Mouse (Mus musculus): Measurements from ENCODE around the gene Mipep.

The Mipep gene

GRCm38 (mm10) chr14:60805871-60806270 is 21.5 kb downstream of the Mipep start:
- DNase-seq: no peak

GRCm38 (mm10) chr14:60806891-60807344 is 22.5 kb downstream of the Mipep start:
- no peak for DNase-seq

GRCm38 (mm10) chr14:60809881-60810280 is 25.5 kb downstream of the Mipep start:
- no peak for DNase-seq

- DNase-seq: no peak
Observed at GRCm38 (mm10) chr14:60811547-60811946, 27.2 kb downstream of the Mipep start.

- no peak for DNase-seq
Observed at GRCm38 (mm10) chr14:60815098-60815497, 30.7 kb downstream of the Mipep start.

GRCm38 (mm10) chr14:60818045-60818444 is 33.7 kb downstream of the Mipep start:
- no peak for DNase-seq

GRCm38 (mm10) chr14:60830096-60830495 is 45.7 kb downstream of the Mipep start:
- DNase-seq: no peak

- DNase-seq: no peak
Observed at GRCm38 (mm10) chr14:60836709-60837108, 52.3 kb downstream of the Mipep start.

- no peak for DNase-seq
Observed at GRCm38 (mm10) chr14:60839654-60840053, 55.3 kb downstream of the Mipep start.

- no peak for DNase-seq
Observed at GRCm38 (mm10) chr14:60841977-60842659, 57.7 kb downstream of the Mipep start.

GRCm38 (mm10) chr14:60843596-60843995 is 59.2 kb downstream of the Mipep start:
- DNase-seq: no peak

- no peak for DNase-seq
Observed at GRCm38 (mm10) chr14:60845261-60846045, 61.1 kb downstream of the Mipep start.

GRCm38 (mm10) chr14:60846174-60846573 is 61.8 kb downstream of the Mipep start:
- DNase-seq: no peak

GRCm38 (mm10) chr14:60848194-60848593 is 63.8 kb downstream of the Mipep start:
- peak; percentile 21 for DNase-seq

GRCm38 (mm10) chr14:60850101-60850500 is 65.7 kb downstream of the Mipep start:
- peak; percentile 10 for DNase-seq

- DNase-seq: no peak
Observed at GRCm38 (mm10) chr14:60851632-60852031, 67.3 kb downstream of the Mipep start.

- no peak for DNase-seq
Observed at GRCm38 (mm10) chr14:60856199-60856912, 72.0 kb downstream of the Mipep start.

GRCm38 (mm10) chr14:60856913-60857300 is 72.5 kb downstream of the Mipep start:
- no peak for DNase-seq

GRCm38 (mm10) chr14:60863396-60863795 is 79.0 kb downstream of the Mipep start:
- DNase-seq: no peak

GRCm38 (mm10) chr14:60866399-60866798 is 82.0 kb downstream of the Mipep start:
- no peak for DNase-seq

- no peak for DNase-seq
Observed at GRCm38 (mm10) chr14:60868325-60868724, 84.0 kb downstream of the Mipep start.

- no peak for DNase-seq
Observed at GRCm38 (mm10) chr14:60871831-60872230, 87.5 kb downstream of the Mipep start.

GRCm38 (mm10) chr14:60882106-60882505 is 97.7 kb downstream of the Mipep start:
- no peak for DNase-seq

- DNase-seq: no peak
Observed at GRCm38 (mm10) chr14:60882681-60883080, 98.3 kb downstream of the Mipep start.

All from kidney, adult 9 months (tissue).